Mouse (Mus musculus): ENCODE measurements around the gene Pcsk6.

DNA sequence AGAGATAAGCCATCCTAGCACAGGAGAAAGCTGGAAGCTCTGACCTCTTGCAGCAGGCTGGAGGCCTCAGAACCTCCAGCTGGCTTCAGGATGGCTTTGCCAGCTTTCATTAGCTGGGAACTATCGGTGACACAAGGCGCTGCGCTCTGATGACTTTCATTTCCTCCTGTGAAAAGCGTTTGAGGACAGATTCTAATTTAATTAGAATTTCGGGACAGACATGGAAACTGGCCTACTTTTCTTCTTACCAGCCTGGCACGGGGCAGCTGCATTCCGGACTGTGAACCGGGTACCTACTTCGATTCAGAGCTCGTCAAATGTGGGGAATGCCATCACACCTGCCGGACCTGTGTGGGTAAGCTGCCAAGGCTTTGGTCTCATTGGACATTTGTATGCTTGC lies 177.2 kb downstream of the Pcsk6 start:
- TF ChIP-seq CTCF (IDR thresholded peaks at IDR 0.05; ENCODE audit: low read depth) (no peak), EP300 (optimal IDR thresholded peaks at IDR 0.05) (no peak)
